Mouse (Mus musculus) ES-E14 (cell line): ENCODE data around the gene Gjb1. TPM values are rescaled to one million over a fixed set of nuclear protein-coding genes. Genes with fewer than 3 reads are reported as not detected.
"Not testable (repeated sequence)": the region's sequence is repeated elsewhere in the genome, so short reads cannot be mapped to it uniquely, and the experiment has no call there.

Source experiments
- DNase-seq: peaks from one replicate; pipeline ENCODE4 v3.0.0-alpha.2; 2013; ENCODE audit warnings: low read depth, low spot score
- H3K27ac ChIP-seq: 2 replicates; pipeline ENCODE4 v1.5.1; 2012; ENCODE audit warnings: low read depth, mild to moderate bottlenecking, low read length, moderate library complexity, mixed read lengths; ENCODE audit not compliant: poor library complexity, insufficient read depth, severe bottlenecking
- H3K36me3 ChIP-seq: 2 replicates; pipeline ENCODE4 v1.6.1; 2012; ENCODE audit warnings: mild to moderate bottlenecking, low read length, moderate library complexity, mixed read lengths; ENCODE audit not compliant: control insufficient read depth, poor library complexity, insufficient read depth, severe bottlenecking
- H3K4me1 ChIP-seq, 2 experiments: fragments of 150-350 bp in 1 of 2; sonication (generic) in 1 of 2; 2 replicates each; pipeline ENCODE4 v1.6.1; 2012; ENCODE audit warnings: low read length in 2 of 2, mild to moderate bottlenecking in 1 of 2, mixed read lengths in 1 of 2; ENCODE audit not compliant: control insufficient read depth in 2 of 2, insufficient read depth in 2 of 2, poor library complexity in 1 of 2
- H3K4me3 ChIP-seq, 2 experiments: fragments of 150-350 bp in 1 of 2; sonication (generic) in 1 of 2; 2 replicates each; pipeline ENCODE4 v1.5.1; 2012; ENCODE audit warnings: low read length in 2 of 2, low read depth in 1 of 2, mild to moderate bottlenecking in 1 of 2, mixed read lengths in 1 of 2; ENCODE audit not compliant: insufficient read depth in 1 of 2, poor library complexity in 1 of 2, severe bottlenecking in 1 of 2
- H3K9ac ChIP-seq: 2 replicates; pipeline ENCODE4 v1.6.1; 2012; ENCODE audit warnings: low read depth, mild to moderate bottlenecking, low read length, mixed read lengths; ENCODE audit not compliant: poor library complexity, insufficient read depth, severe bottlenecking
- H3K9me3 ChIP-seq: fragments of 150-350 bp; sonication (generic); 2 replicates; pipeline ENCODE4 v1.6.1; 2012; ENCODE audit warnings: low read depth, mild to moderate bottlenecking, low read length; ENCODE audit not compliant: control insufficient read depth, insufficient read depth
- CHD2 ChIP-seq: IDR thresholded peaks from 2 replicates; pipeline ENCODE4 v1.6.1; 2014; ENCODE audit warnings: mild to moderate bottlenecking, low read depth, low read length, inconsistent platforms
- HCFC1 ChIP-seq: IDR thresholded peaks from 2 replicates; pipeline ENCODE4 v1.6.1; 2012; ENCODE audit warnings: low read length, inconsistent platforms, borderline replicate concordance; ENCODE audit not compliant: insufficient read depth
- MAFK ChIP-seq: IDR thresholded peaks from 2 replicates; pipeline ENCODE4 v1.6.1; 2014; ENCODE audit warnings: mild to moderate bottlenecking, low read depth, low read length, inconsistent platforms; ENCODE audit not compliant: insufficient read depth
- ZC3H11A ChIP-seq: IDR thresholded peaks from 2 replicates; pipeline ENCODE4 v1.6.1; 2012; ENCODE audit warnings: low read depth, mild to moderate bottlenecking, inconsistent platforms, low read length, borderline replicate concordance
- ZNF384 ChIP-seq: IDR thresholded peaks from 2 replicates; pipeline ENCODE4 v1.6.1; 2012; ENCODE audit warnings: low read depth, low read length, inconsistent platforms
- in situ Hi-C, 2 experiments: fragments of 600-800 bp; cut with MboI; formaldehyde crosslinking; loops; one replicate each; pipeline ENCODE4 v1.15.1; 2025; ENCODE audit warnings: low sequenced_read_pairs in 2 of 2, inconsistent platforms in 1 of 2; ENCODE audit not compliant: unreplicated experiment in 2 of 2
- total RNA-seq: library from RNA; depleted of rRNA; stranded (reverse); fragments of 300-350 nt; gene quantifications from 2 replicates; pipeline ENCODE4 v1.2.3, GENCODE M21; 2012

The Gjb1 gene
- total RNA-seq, 1 experiment: 6.3 TPM

- no peak for DNase-seq
- no peak for TF ChIP-seq CHD2
- no peak for TF ChIP-seq ZC3H11A
- TF ChIP-seq MAFK: no peak
- TF ChIP-seq HCFC1: no peak
- Histone ChIP-seq H3K27ac (no peak overlapping the region), H3K36me3 (no peaks in the 10 kb centered on the region), H3K4me1 (no peaks in the 10 kb centered on the region), H3K9me3 (no peaks in the 10 kb centered on the region), H3K9ac (no peak overlapping the region), H3K4me3 (no peak overlapping the region)
- in situ Hi-C loops: no loop called here
Observed at GRCm38 (mm10) chrX:101351188-101351587, 25.0 kb upstream of the Gjb1 start.

- H3K36me3 ChIP-seq, H3K27ac ChIP-seq, H3K4me1 ChIP-seq, H3K9me3 ChIP-seq, in situ Hi-C loops, H3K4me3 ChIP-seq, DNase-seq, H3K9ac ChIP-seq: not testable (repeated sequence)
Observed at GRCm38 (mm10) chrX:101358902-101359301, 17.3 kb upstream of the Gjb1 start.

GRCm38 (mm10) chrX:101369001-101369400 lies 7.2 kb upstream of the Gjb1 start:
- no peaks in the 10 kb centered on the region for H3K9me3 ChIP-seq
- H3K4me1 ChIP-seq: no peaks in the 10 kb centered on the region
- no peaks in the 10 kb centered on the region for H3K36me3 ChIP-seq
- TF ChIP-seq MAFK: no peak
- TF ChIP-seq CHD2: no peak
- no peak for TF ChIP-seq ZNF384
- no peak for TF ChIP-seq ZC3H11A
- H3K4me3 ChIP-seq: no peak overlapping the region
- H3K9ac ChIP-seq: no peak overlapping the region
- DNase-seq: no peak
- in situ Hi-C loops: no loop called here
- H3K27ac ChIP-seq: no peak overlapping the region

- Histone ChIP-seq H3K9me3 (no peaks in the 10 kb centered on the region), H3K4me3 (no peak overlapping the region), H3K9ac (no peak overlapping the region), H3K4me1 (no peaks in the 10 kb centered on the region), H3K36me3 (no peaks in the 10 kb centered on the region), H3K27ac (no peak overlapping the region)
- in situ Hi-C loops: no loop called here
- no peak for TF ChIP-seq CHD2
- TF ChIP-seq HCFC1: no peak
- TF ChIP-seq ZC3H11A: no peak
- TF ChIP-seq MAFK: no peak
- TF ChIP-seq ZNF384: no peak
- no peak for DNase-seq
Observed at GRCm38 (mm10) chrX:101370573-101370972, 5.6 kb upstream of the Gjb1 start.

- in situ Hi-C loops: no loop called here
- Histone ChIP-seq H3K9me3 (no peaks in the 10 kb centered on the region), H3K27ac (no peak overlapping the region), H3K4me3 (no peak overlapping the region), H3K9ac (no peak overlapping the region), H3K36me3 (no peaks in the 10 kb centered on the region), H3K4me1 (no peaks in the 10 kb centered on the region)
- TF ChIP-seq ZC3H11A (no peak), ZNF384 (no peak), MAFK (no peak), CHD2 (no peak), HCFC1 (no peak)
- DNase-seq: no peak
Observed at GRCm38 (mm10) chrX:101372946-101373345, 3.2 kb upstream of the Gjb1 start.
